Mouse (Mus musculus) megakaryocyte-erythroid progenitor cell, adult 5-6 weeks (primary cell): ENCODE measurements around the gene Nup214. TPM values are rescaled to one million over a fixed set of nuclear protein-coding genes. Genes with fewer than 3 reads are reported as not detected.

Experiments used
- ATAC-seq: replicated peaks from 2 replicates; pipeline ENCODE4 v1.8.0; 2016; ENCODE audit warnings: mild to moderate bottlenecking, inconsistent platforms; ENCODE audit not compliant: severe bottlenecking, poor library complexity, low FRiP score, low TSS enrichment
- total RNA-seq, 2 experiments: library from RNA; stranded (forward) in 1 of 2; stranded (reverse) in 1 of 2; fragments of 200-1000, 215-1000 nt in 1 of 2; fragments of >200 nt in 1 of 2; fragmentation: Nextera tagmentation in 1 of 2; gene quantifications; 2 replicates each; pipeline ENCODE4 v1.2.3; 2014 to 2017

The Nup214 gene
- total RNA-seq, 2 experiments from 2014 or later, result 73.2 to 125 TPM

- 0 out of 2 replicates have a peak, but pooled peaks have one; percentile 39 for ATAC-seq
These were observed 11.6 kb upstream of the Nup214 start for GRCm38 (mm10) chr2:31962501-31963224.

DNA sequence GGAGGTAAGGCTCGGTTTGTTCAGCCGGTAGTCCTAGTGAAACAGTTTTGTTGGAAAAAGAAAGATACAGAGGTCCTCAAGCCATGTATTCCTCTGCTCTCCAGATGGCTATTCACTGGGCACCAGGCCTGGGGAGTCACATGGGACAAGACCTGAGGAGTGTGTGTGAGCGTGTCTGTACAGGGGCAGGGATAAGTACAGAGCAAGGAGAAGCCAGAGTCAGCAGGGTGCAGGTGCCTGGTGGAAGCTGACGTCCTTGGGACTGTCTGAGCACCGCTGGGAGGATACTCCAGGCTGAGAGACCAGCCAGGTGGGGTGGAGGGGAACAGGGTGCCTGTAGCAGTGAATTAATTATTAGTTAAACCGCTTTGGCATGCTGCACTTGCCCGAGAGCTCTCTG is 10.7 kb upstream of the Nup214 start:
- ATAC-seq, result no peak

- ATAC-seq, result no peak
These were observed 10.0 kb upstream of the Nup214 start for GRCm38 (mm10) chr2:31964191-31964590.

DNA sequence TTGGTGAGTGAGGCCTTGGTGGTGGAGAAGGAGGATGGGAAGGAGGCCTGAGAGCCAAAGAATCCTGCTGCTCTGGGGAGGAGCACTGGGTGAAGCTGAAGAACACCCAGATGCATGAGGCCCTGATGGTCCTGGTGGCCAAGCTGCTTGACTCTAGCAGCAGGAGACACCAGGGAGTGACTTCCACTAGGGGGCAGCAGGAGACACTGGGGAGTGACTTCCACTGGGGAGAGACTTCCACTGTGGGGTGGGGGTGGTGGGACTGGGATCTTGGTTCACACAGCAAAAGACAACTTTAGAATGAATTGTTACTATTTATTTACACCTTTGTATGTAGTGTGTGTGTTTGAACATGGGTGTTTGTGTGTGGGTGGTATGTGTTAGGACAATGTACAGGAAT is 9.1 kb upstream of the Nup214 start:
- peak; percentile 66 for ATAC-seq

DNA sequence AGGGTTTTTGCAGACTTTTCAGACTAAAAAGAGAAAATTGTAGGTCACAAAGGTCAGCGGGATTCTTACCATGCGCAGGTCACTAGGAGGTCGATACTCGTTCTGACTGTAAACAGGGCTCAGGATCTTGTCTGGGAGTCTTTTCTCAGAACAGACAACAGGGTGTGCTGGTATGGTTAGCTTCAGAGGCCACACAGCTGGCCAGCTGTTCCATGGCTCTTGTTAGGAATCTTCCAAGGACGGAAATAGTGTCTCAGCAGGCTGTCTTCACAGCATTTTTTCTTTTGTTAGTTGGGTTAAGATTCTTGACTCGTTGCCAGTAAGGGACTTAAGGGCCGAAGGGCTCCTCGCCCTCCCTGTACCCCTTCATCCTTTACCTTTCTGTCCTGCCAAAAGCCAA is 7.4 kb upstream of the Nup214 start:
- no peak for ATAC-seq

- no peak for ATAC-seq
These were observed 1.6 kb upstream of the Nup214 start for GRCm38 (mm10) chr2:31972589-31972988.

DNA sequence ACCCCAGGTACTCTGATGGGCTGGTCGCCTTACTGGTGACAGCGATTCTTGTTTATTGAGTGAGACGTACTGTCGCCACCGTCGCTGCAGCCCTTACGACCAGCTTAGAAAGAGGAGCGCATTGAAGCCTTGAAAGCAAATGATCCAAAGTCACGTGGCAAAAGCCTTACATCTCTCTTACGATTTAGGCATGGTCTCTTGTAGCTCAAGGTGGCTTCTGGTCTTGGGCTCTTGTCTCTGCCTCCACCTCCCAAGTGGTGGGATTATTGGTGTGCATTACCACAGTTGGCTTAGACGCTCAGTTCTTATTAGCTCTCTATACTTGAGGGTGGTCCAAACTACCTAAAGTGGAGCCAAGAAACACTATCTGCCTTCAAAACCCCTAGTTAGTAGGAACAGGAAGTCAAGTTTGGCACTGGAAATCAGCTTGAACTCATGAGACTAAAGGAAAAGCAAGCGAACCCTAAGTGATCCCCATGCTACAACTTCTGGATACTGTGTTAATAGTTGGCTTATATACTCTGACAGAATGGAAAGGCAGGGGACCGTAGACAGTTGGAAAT is 654 bp downstream of the Nup214 start:
- no peak for ATAC-seq

DNA sequence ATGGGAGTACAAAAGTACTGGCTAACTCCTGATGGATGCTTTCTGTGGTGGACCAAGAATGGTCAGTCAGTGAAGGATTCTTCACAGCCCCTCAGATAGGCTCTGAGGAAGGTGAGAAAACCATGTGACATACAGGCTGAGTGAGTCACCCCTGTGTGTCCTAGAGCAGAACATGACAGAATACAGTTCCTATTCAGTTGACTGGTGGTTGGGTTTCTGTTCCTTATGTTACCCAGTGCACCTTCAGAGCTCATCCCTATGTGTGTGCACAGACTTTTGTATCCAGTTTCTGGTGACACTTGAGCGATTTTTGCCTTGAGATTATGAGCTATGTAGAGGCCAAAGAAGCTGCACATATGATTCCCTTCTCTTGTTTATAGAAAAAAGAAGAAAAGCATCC is 13.5 kb downstream of the Nup214 start:
- ATAC-seq, result no peak

DNA sequence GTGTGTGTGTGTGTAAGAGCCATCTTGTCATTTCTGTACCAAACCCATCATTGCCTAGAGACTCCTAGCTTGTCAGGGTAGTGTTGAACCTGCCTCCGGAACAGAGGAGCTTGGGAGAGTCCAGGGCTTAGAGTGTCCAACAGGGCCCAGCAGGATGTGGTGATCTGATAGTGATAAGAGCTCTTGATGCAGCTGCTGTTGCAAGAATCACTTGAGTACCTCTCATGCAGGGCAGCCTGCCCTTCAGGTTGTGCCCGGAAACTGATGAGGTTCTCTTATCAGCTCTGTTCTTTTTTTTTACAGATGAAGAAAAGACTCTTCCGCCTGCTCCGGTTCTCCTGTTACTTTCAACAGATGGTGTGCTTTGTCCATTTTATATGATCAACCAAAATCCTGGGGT is 16.7 kb downstream of the Nup214 start:
- ATAC-seq, result no peak

- ATAC-seq, result no peak
These were observed 20.7 kb downstream of the Nup214 start for GRCm38 (mm10) chr2:31994896-31995295.

DNA sequence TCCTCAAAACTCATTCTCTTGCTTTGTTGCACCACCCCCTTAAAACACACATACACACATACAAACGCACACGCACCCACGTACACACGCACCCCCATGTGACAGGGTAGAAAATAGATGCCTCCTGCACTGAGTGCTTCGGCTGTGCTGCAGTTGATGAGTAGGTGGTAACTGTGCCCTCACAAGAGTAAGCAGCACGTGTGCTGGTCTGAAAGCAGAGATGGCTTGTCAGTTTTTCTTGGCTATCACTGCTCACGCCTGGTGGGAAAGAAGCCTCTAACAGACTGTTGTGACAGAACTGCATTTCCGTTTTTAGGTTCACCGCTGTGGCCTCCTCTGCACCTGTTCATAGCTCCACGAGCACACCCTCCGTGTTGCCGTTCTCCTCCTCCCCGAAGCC is 21.8 kb downstream of the Nup214 start:
- no peak for ATAC-seq

GRCm38 (mm10) chr2:31997539-31997938 is 23.3 kb downstream of the Nup214 start:
- no peak for ATAC-seq

GRCm38 (mm10) chr2:31998443-31998842 is 24.2 kb downstream of the Nup214 start:
- no peak for ATAC-seq

DNA sequence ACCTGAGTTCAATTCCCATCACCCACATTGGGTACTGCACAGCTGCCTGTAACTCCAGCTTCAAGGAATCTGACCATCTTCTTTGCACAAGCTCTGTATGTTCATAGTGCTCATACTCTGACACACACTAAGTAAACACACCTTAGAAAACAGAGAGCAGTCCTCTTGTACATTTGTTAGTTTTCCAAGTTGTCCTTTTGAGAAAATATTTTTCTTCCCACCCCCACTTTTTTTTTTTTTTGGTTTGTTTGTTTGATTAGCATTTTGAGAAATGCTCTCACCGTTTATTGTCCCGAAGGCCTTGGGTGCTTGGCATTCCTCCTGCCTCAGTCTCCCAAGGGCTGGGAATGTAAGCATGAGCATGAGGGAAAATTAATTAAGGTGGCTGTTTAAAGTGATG is 34.1 kb downstream of the Nup214 start:
- no peak for ATAC-seq

GRCm38 (mm10) chr2:32008716-32009115 is 34.5 kb downstream of the Nup214 start:
- ATAC-seq, result no peak

DNA sequence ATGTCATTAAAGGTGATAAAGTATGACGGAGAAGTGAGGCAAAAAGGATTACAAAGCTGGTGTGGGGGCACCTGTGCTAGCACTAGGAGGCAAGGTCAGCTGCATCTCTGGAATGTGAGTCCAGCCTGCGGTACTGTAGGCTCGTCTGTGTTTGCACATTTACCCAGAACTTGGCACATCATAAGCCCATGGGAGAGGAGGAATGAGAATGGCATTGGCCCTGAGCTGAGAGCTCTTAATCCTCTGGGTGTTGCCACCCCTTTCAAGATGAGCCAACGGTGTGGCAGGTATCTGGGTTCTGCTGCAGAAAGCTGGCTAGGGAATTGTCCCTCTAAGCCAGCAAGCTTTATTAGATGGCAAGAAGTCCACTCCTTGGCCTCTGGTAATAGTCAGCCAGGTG is 45.5 kb downstream of the Nup214 start:
- ATAC-seq, result no peak

DNA sequence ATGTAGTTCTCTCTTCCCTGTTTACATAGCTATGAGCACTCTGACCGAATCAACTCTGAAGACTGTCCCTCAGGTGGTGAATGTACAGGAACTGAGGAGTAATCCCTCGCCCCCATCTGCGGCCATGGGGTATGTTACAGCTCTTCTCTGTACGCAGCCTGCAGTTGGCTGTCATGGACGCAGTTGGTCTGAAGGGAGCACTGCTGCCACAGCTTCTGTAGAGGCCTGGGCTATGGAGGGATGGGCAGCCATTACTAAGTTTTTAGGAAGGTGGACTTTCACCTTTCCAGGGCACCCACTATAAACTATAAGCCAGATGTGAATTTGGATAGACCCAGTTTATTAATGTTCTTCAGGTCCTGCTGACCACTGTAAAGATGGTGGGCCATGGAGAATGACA is 46.0 kb downstream of the Nup214 start:
- ATAC-seq, result no peak; the same call in 1 of the 2 replicates

DNA sequence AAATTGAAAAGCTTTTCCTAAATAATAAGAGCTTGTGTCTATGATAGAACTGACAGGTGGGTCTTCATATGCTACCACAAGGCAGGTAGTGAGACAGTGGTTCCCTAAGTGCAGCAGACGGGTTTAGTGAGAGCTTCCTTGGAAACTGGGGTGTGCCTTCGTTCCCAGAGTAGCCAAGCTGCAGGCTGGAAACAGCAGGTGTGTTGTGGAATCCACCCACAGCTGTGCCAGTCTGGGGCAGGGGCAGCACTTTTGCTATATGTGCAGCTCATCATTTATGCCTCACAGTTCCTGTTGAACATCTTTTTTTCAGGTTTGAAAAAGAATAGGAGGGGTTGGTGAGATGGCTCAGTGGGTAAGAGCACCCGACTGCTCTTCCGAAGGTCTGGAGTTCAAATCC is 50.1 kb downstream of the Nup214 start:
- no peak for ATAC-seq

- ATAC-seq, result no peak
These were observed 55.4 kb downstream of the Nup214 start for GRCm38 (mm10) chr2:32029636-32030035.

DNA sequence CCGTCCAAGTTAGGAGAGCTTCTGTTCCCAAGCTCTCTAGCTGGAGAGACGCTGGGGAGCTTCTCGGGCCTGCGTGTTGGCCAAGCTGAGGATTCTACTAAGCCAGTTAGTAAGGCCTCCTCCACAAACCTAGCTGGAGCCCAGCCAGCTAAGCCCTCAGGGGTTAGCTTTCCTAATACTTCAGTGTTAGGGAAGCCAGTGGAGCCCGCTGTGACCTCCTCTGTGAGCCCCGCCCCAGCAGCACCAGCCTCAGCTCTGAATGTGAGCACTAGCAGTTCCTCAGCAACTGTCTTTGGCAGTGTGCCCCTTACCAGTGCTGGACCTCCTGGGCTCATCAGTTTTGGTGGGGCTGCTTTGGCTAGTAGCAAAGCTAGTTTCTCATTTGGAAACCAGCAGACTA is 59.2 kb downstream of the Nup214 start:
- ATAC-seq, result no peak

- ATAC-seq, result no peak
These were observed 60.0 kb downstream of the Nup214 start for GRCm38 (mm10) chr2:32034206-32034605.
